8 mouse cellular contexts compared by ENCODE assay signal in the genomic region with DNA sequence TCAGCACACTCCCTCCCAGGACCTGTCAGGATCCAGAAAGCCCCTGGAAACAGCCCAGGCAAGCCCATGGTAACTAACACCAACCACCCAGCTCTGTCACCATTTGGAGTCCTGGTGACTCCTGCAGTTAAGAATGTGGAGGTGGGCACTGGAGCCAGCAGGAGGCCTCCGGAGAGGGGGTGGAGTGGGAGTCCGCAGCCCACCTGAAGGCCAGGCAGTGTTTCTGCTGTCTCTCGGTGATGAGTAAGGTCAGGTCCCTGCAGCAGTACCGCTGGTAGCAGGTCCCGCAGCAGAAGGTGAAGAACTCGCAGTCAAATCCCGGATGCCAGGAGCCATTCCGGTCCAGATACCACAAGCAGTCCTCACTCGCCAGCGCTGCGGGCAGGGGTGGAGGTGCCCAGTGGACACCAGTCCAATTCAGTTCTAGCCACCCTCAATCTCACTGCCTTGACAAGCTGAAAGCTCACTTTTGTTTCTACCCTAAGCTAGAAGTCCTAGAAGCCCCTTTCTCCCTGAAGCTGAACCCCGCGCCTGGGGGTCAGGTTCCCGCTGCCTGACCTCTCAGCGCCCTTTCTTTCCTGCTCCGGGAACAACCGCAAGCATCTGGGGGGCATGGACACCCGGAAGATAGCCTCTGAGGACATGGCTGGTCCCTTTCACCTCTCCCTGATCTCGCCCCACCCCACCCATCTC. TPM values are rescaled to one million over a fixed set of nuclear protein-coding genes. Genes with fewer than 3 reads are reported as not detected.
A peak's percentile ranks its signal among the peaks of the same experiment; 100 is the strongest.
DNase-seq lines count a peak whose midpoint lies in the region; ATAC-seq and TF ChIP-seq lines count a peak whose summit lies in the region.

No protein-coding gene starts in this region.

- 2% methylated on average over 19 of the region's 19 CpGs for WGBS in hindbrain, embryonic 11.5 days
- WGBS in limb, embryonic 14.5 days: 3% methylated on average over 19 of the region's 19 CpGs
- WGBS in stomach, embryonic 15.5 days: 1% methylated on average over 19 of the region's 19 CpGs

- peak; percentile 18 for ATAC-seq in hindbrain, embryonic 11.5 days (ENCODE audit: low FRiP score)
- peak; percentile 13; the same call in 1 of the 2 replicates for ATAC-seq in limb, embryonic 14.5 days (ENCODE audit: low FRiP score, low read depth)
- ATAC-seq in stomach, embryonic 15.5 days (ENCODE audit: insufficient read depth, low FRiP score, low read depth): no peak

- TF ChIP-seq POLR2A in testis, adult 2 months (IDR thresholded peaks at IDR 0.05; ENCODE audit: control insufficient read depth, low read depth, low read length): no peak
- no peak for TF ChIP-seq POLR2A in limb, embryonic 14.5 days (IDR thresholded peaks at IDR 0.05; ENCODE audit: borderline replicate concordance, extremely low read depth, insufficient read depth, insufficient read length)

- H3K4me2 ChIP-seq in hindbrain, embryonic 11.5 days (replicated peaks; ENCODE audit: low read depth, low read length): peak overlapping the region; percentile 92
- H3K4me2 ChIP-seq in limb, embryonic 14.5 days (replicated peaks; ENCODE audit: low read depth, low read length, severe bottlenecking): peak overlapping the region; percentile 96
- peak overlapping the region; percentile 89 for H3K4me2 ChIP-seq in stomach, embryonic 15.5 days

- H3K9ac ChIP-seq in hindbrain, embryonic 11.5 days (ENCODE audit: low read depth, low read length): peak overlapping the region; percentile 94
- peak overlapping the region; percentile 73 for H3K9ac ChIP-seq in limb, embryonic 14.5 days (ENCODE audit: low read depth, low read length, severe bottlenecking)
- peak overlapping the region; percentile 37 for H3K9ac ChIP-seq in stomach, embryonic 15.5 days

- H3K27me3 ChIP-seq in testis, adult 2 months (ENCODE audit: control insufficient read depth, insufficient read depth, low read length): no peaks in the 10 kb centered on the region
- H3K27me3 ChIP-seq in hindbrain, embryonic 11.5 days (ENCODE audit: control insufficient read depth, insufficient read depth, low read length): 0 out of 2 replicates have a peak, but pooled peaks cover 3% of the 10 kb centered on the region
- no peaks in the 10 kb centered on the region for H3K27me3 ChIP-seq in limb, embryonic 14.5 days (ENCODE audit: control insufficient read depth, insufficient read depth, low read length)
- no peaks in the 10 kb centered on the region for H3K27me3 ChIP-seq in stomach, embryonic 15.5 days (replicated peaks)

- H3K4me3 ChIP-seq in testis, adult 2 months (ENCODE audit: control insufficient read depth, low read depth, low read length): peak overlapping the region; percentile 66
- H3K4me3 ChIP-seq in hindbrain, embryonic 11.5 days (ENCODE audit: low read depth, low read length): peak overlapping the region; percentile 77
- peak overlapping the region; percentile 69 for H3K4me3 ChIP-seq in limb, embryonic 14.5 days (replicated peaks; ENCODE audit: low read length)
- peak overlapping the region; percentile 57 for H3K4me3 ChIP-seq in stomach, embryonic 15.5 days (replicated peaks)

- no peaks in the 10 kb centered on the region for H3K36me3 ChIP-seq in testis, adult 2 months (ENCODE audit: control insufficient read depth, insufficient read depth, low read length)
- no peaks in the 10 kb centered on the region for H3K36me3 ChIP-seq in hindbrain, embryonic 11.5 days (ENCODE audit: control insufficient read depth, insufficient read depth, low read length)
- no peaks in the 10 kb centered on the region for H3K36me3 ChIP-seq in limb, embryonic 14.5 days (ENCODE audit: control insufficient read depth, insufficient read depth, low read length)
- H3K36me3 ChIP-seq in stomach, embryonic 15.5 days: no peaks in the 10 kb centered on the region

- TF ChIP-seq CTCF in testis, adult 2 months (IDR thresholded peaks at IDR 0.05; ENCODE audit: control insufficient read depth, insufficient read depth, insufficient replicate concordance, low read depth, low read length): no peak

- peak; percentile 28 for DNase-seq in adrenal gland, adult 2 months
- DNase-seq in adrenal gland, postnatal 4 days (ENCODE audit: low spot score in 2 of 2): no peak
- DNase-seq in testis, postnatal 14 days (ENCODE audit: low spot score): no peak
- DNase-seq in hindbrain, embryonic 11.5 days (ENCODE audit: low spot score): peak; percentile 57
- DNase-seq in limb, embryonic 14.5 days (ENCODE audit: low spot score): no peak
- DNase-seq in yolk sac, embryonic 10.5 days (ENCODE audit: low spot score): no peak

- H3K9me3 ChIP-seq in hindbrain, embryonic 11.5 days (ENCODE audit: control insufficient read depth, low read length): no peaks in the 10 kb centered on the region
- H3K9me3 ChIP-seq in limb, embryonic 14.5 days (ENCODE audit: control insufficient read depth, low read length): no peaks in the 10 kb centered on the region
- H3K9me3 ChIP-seq in stomach, embryonic 15.5 days: no peaks in the 10 kb centered on the region

- H3K4me1 ChIP-seq in testis, adult 2 months (ENCODE audit: control insufficient read depth, insufficient read depth, low read length): peaks cover 13% of the 10 kb centered on the region
- peaks cover 6% of the 10 kb centered on the region; the same call in 1 of the 2 replicates for H3K4me1 ChIP-seq in hindbrain, embryonic 11.5 days (replicated peaks; ENCODE audit: control insufficient read depth, insufficient read depth, low read length)
- H3K4me1 ChIP-seq in limb, embryonic 14.5 days (ENCODE audit: control insufficient read depth, insufficient read depth, low read length): peaks cover 11% of the 10 kb centered on the region; the same call in 1 of the 2 replicates
- H3K4me1 ChIP-seq in stomach, embryonic 15.5 days: peaks cover 26% of the 10 kb centered on the region

- no peak overlapping the region for H3K27ac ChIP-seq in testis, adult 2 months (ENCODE audit: control insufficient read depth, insufficient read depth, low read depth, low read length)
- peak overlapping the region; percentile 68 for H3K27ac ChIP-seq in hindbrain, embryonic 11.5 days (ENCODE audit: low read depth, low read length)
- no peak overlapping the region; the same call in 1 of the 2 replicates for H3K27ac ChIP-seq in limb, embryonic 14.5 days (replicated peaks; ENCODE audit: low read depth, low read length)
- peak overlapping the region; percentile 27 for H3K27ac ChIP-seq in stomach, embryonic 15.5 days

RNA-seq across cellular contexts. Expression of gene Shisa4, which starts 0.7 kb away (rescaled TPM):
- 10 to 100 TPM in 1 of 2 experiments, 1 to 10 TPM in 1; 9.6 to 11.7 TPM for total RNA-seq in adrenal gland, adult 2 months (2021)
- polyA plus RNA-seq in adrenal gland, adult 2 months (2012; rRNA removed): 29.3 and 47.0 TPM in 2 replicates
- 10 to 100 TPM; 25.8 to 27.0 TPM for total RNA-seq in adrenal gland, postnatal 4 days (2021)
- 0.38 and 1.1 TPM in 2 replicates for polyA plus RNA-seq in testis, adult 2 months (2012; rRNA removed)
- 40.1 and 44.5 TPM in 2 replicates for polyA plus RNA-seq in hindbrain, embryonic 11.5 days (2014; fragmentation: Nextera tagmentation; extraction: Ambion mirVana)
- polyA plus RNA-seq in limb, embryonic 14.5 days (2012; rRNA removed): 26.5 and 39.2 TPM in 2 replicates
- polyA plus RNA-seq in limb, embryonic 14.5 days (2014; fragmentation: Nextera tagmentation; extraction: Ambion mirVana): 25.9 and 28.7 TPM in 2 replicates
- polyA plus RNA-seq in stomach, embryonic 15.5 days (2015; fragmentation: Nextera tagmentation; extraction: Ambion mirVana): 42.3 and 44.1 TPM in 2 replicates

RNA-seq across cellular contexts. Expression of gene Lmod1, which starts 49.7 kb away (rescaled TPM):
- total RNA-seq in adrenal gland, adult 2 months (2021): 1 to 10 TPM; 2.1 to 2.6 TPM
- 0.77 and 1.1 TPM in 2 replicates for polyA plus RNA-seq in adrenal gland, adult 2 months (2012; rRNA removed)
- 1 to 10 TPM in 1 of 2 experiments, under 1 TPM in 1; 0.81 to 1.1 TPM for total RNA-seq in adrenal gland, postnatal 4 days (2021)
- polyA plus RNA-seq in testis, adult 2 months (2012; rRNA removed): 1.7 and 2.9 TPM in 2 replicates
- polyA plus RNA-seq in hindbrain, embryonic 11.5 days (2014; fragmentation: Nextera tagmentation; extraction: Ambion mirVana): 0.32 and 0.45 TPM in 2 replicates
- 0.33 and 0.59 TPM in 2 replicates for polyA plus RNA-seq in limb, embryonic 14.5 days (2012; rRNA removed)
- 0.43 and 0.56 TPM in 2 replicates for polyA plus RNA-seq in limb, embryonic 14.5 days (2014; fragmentation: Nextera tagmentation; extraction: Ambion mirVana)
- 13.0 and 14.0 TPM in 2 replicates for polyA plus RNA-seq in stomach, embryonic 15.5 days (2015; fragmentation: Nextera tagmentation; extraction: Ambion mirVana)

RNA-seq across cellular contexts. Expression of gene Ipo9, which starts 56.0 kb away (rescaled TPM):
- 10 to 100 TPM; 58.6 to 77.5 TPM for total RNA-seq in adrenal gland, adult 2 months (2021)
- 76.6 and 80.7 TPM in 2 replicates for polyA plus RNA-seq in adrenal gland, adult 2 months (2012; rRNA removed)
- total RNA-seq in adrenal gland, postnatal 4 days (2021): 100 to 1,000 TPM; 125 to 136 TPM
- 37.5 and 38.7 TPM in 2 replicates for polyA plus RNA-seq in testis, adult 2 months (2012; rRNA removed)
- polyA plus RNA-seq in hindbrain, embryonic 11.5 days (2014; fragmentation: Nextera tagmentation; extraction: Ambion mirVana): 176 and 217 TPM in 2 replicates
- 145 and 208 TPM in 2 replicates for polyA plus RNA-seq in limb, embryonic 14.5 days (2012; rRNA removed)
- 116 and 142 TPM in 2 replicates for polyA plus RNA-seq in limb, embryonic 14.5 days (2014; fragmentation: Nextera tagmentation; extraction: Ambion mirVana)
- polyA plus RNA-seq in stomach, embryonic 15.5 days (2015; fragmentation: Nextera tagmentation; extraction: Ambion mirVana): 88.7 and 96.5 TPM in 2 replicates

Comparison
In these comparisons a context has a peak if more than half of its experiments do, and no peak if none do; other contexts are left out.
1. DNase-seq: peak in adrenal gland, adult 2 months (single experiment) and hindbrain, embryonic 11.5 days (single experiment); none in adrenal gland, postnatal 4 days (0 of 2), testis, postnatal 14 days (single experiment), limb, embryonic 14.5 days (single experiment) and yolk sac, embryonic 10.5 days (single experiment).
2. H3K27ac ChIP-seq: peak in hindbrain, embryonic 11.5 days (single experiment) and stomach, embryonic 15.5 days (single experiment); none in testis, adult 2 months (single experiment) and limb, embryonic 14.5 days (single experiment).
3. H3K9ac ChIP-seq: peak in every context shown above with its lines; median percentile 94 in hindbrain, embryonic 11.5 days; 73 in limb, embryonic 14.5 days; 37 in stomach, embryonic 15.5 days.
4. RNA of gene Shisa4, which starts 0.7 kb away (polyA plus RNA-seq): 40.1 to 44.5 TPM in hindbrain, embryonic 11.5 days, 42.3 to 44.1 TPM in stomach, embryonic 15.5 days, 29.3 to 47.0 TPM in adrenal gland, adult 2 months and 25.9 to 39.2 TPM in limb, embryonic 14.5 days; 0.38 to 1.1 TPM in testis, adult 2 months; every median in the first group is over 10 times any median in the second.
5. Peak in every context shown above with its lines, with median percentiles within 50 percentile points of each other: H3K4me3 ChIP-seq and H3K4me2 ChIP-seq.